Mouse (Mus musculus) kidney, adult 9 months (tissue): ENCODE data around the gene Cldn10.

Source experiments
- DNase-seq: peaks from one replicate; pipeline ENCODE4 v3.0.0; 2022

The Cldn10 gene

GRCm38 (mm10) chr14:118867366-118867765 lies 79.7 kb downstream of the Cldn10 start:
- DNase-seq: no peak

- no peak for DNase-seq
Observed at GRCm38 (mm10) chr14:118868102-118868724, 80.5 kb downstream of the Cldn10 start.

GRCm38 (mm10) chr14:118869712-118870111 lies 82.0 kb downstream of the Cldn10 start:
- no peak for DNase-seq

- no peak for DNase-seq
Observed at GRCm38 (mm10) chr14:118874126-118874525, 86.4 kb downstream of the Cldn10 start.

GRCm38 (mm10) chr14:118874786-118875415 lies 87.2 kb downstream of the Cldn10 start:
- no peak for DNase-seq

GRCm38 (mm10) chr14:118878346-118878910 lies 90.7 kb downstream of the Cldn10 start:
- DNase-seq: no peak

- no peak for DNase-seq
Observed at GRCm38 (mm10) chr14:118880696-118881095, 93.0 kb downstream of the Cldn10 start.

- DNase-seq: no peak
Observed at GRCm38 (mm10) chr14:118883344-118884249, 95.9 kb downstream of the Cldn10 start.

GRCm38 (mm10) chr14:118884250-118884556 lies 96.5 kb downstream of the Cldn10 start:
- DNase-seq: no peak

GRCm38 (mm10) chr14:118890101-118890500 lies 102.4 kb downstream of the Cldn10 start:
- no peak for DNase-seq

GRCm38 (mm10) chr14:118895228-118895627 lies 107.5 kb downstream of the Cldn10 start:
- peak; percentile 58 for DNase-seq

- DNase-seq: peak; percentile 83
Observed at GRCm38 (mm10) chr14:118895655-118896054, 107.9 kb downstream of the Cldn10 start.

GRCm38 (mm10) chr14:118899940-118900339 lies 112.2 kb downstream of the Cldn10 start:
- peak; percentile 31 for DNase-seq

GRCm38 (mm10) chr14:118900911-118901310 lies 113.2 kb downstream of the Cldn10 start:
- no peak for DNase-seq

- no peak for DNase-seq
Observed at GRCm38 (mm10) chr14:118903397-118903796, 115.7 kb downstream of the Cldn10 start.

- no peak for DNase-seq
Observed at GRCm38 (mm10) chr14:118903867-118904562, 116.3 kb downstream of the Cldn10 start.

- DNase-seq: no peak
Observed at GRCm38 (mm10) chr14:118907592-118907991, 119.9 kb downstream of the Cldn10 start.

GRCm38 (mm10) chr14:118909872-118910271 lies 122.2 kb downstream of the Cldn10 start:
- DNase-seq: no peak

GRCm38 (mm10) chr14:118910332-118911222 lies 122.9 kb downstream of the Cldn10 start:
- DNase-seq: peak; percentile 82

- DNase-seq: no peak
Observed at GRCm38 (mm10) chr14:118911521-118911920, 123.8 kb downstream of the Cldn10 start.

- DNase-seq: no peak
Observed at GRCm38 (mm10) chr14:118913651-118914050, 125.9 kb downstream of the Cldn10 start.

- DNase-seq: peak; percentile 59
Observed at GRCm38 (mm10) chr14:118919025-118919424, 131.3 kb downstream of the Cldn10 start.
